Comparison of ENCODE assay signal across 8 mouse cellular contexts in genomic region chr19:45015518-45016281, GRCm38 (mm10). TPM values are rescaled to one million over a fixed set of nuclear protein-coding genes. Genes with fewer than 3 reads are reported as not detected.
DNase-seq lines count a peak whose midpoint lies in the region; ATAC-seq and TF ChIP-seq lines count a peak whose summit lies in the region.

No protein-coding gene starts in this region.

- H3K36me3 ChIP-seq in liver, embryonic 14.5 days (replicated peaks; ENCODE audit: control insufficient read depth, insufficient read depth, low read depth): peaks cover 2% of the 10 kb centered on the region; the same call in 1 of the 2 replicates
- peaks cover 1% of the 10 kb centered on the region; the same call in 1 of the 2 replicates for H3K36me3 ChIP-seq in neural tube, embryonic 11.5 days (ENCODE audit: control insufficient read depth, insufficient read depth, low read length)

- ATAC-seq in liver, embryonic 14.5 days (ENCODE audit: insufficient read depth): peak; percentile 51
- ATAC-seq in neural tube, embryonic 11.5 days (ENCODE audit: insufficient read depth, low FRiP score, low TSS enrichment): no peak; the same call in 1 of the 2 replicates

- DNase-seq in ovary, adult 18-20 months (ENCODE audit: low spot score): peak; percentile 62
- DNase-seq in ovary, postnatal 10 days (ENCODE audit: low spot score): no peak
- peak; percentile 82 for DNase-seq in cerebellum, adult 9-10 months
- DNase-seq in gastrocnemius, postnatal 10 days: peak; percentile 65
- DNase-seq in induced T-regulatory cell, adult 2 months (ENCODE audit: low read depth): peak; percentile 79
- no peak for DNase-seq in liver, embryonic 14.5 days (ENCODE audit: low read depth in 3 of 3, low spot score in 3 of 3)
- peak; percentile 43 for DNase-seq in neural tube, embryonic 11.5 days (ENCODE audit: low spot score)
- DNase-seq in thymus, postnatal 25 days: peak; percentile 78

- TF ChIP-seq EP300 in liver, embryonic 14.5 days (IDR thresholded peaks at IDR 0.05; ENCODE audit: low read depth): no peak

- TF ChIP-seq CTCF in liver, embryonic 14.5 days (IDR thresholded peaks at IDR 0.05; ENCODE audit: low read depth): no peak

- H3K9me3 ChIP-seq in liver, embryonic 14.5 days (ENCODE audit: control insufficient read depth, low read length): no peaks in the 10 kb centered on the region
- H3K9me3 ChIP-seq in neural tube, embryonic 11.5 days (ENCODE audit: control insufficient read depth, low read length): no peaks in the 10 kb centered on the region

- H3K9ac ChIP-seq in liver, embryonic 14.5 days (replicated peaks): peak overlapping the region; percentile 58
- H3K9ac ChIP-seq in neural tube, embryonic 11.5 days (ENCODE audit: low read length): peak overlapping the region; percentile 94

- under 1% methylated on average over 34 of the region's 34 CpGs for WGBS in liver, embryonic 14.5 days (ENCODE audit: insufficient replicate concordance)
- 1% methylated on average over 34 of the region's 34 CpGs for WGBS in neural tube, embryonic 11.5 days

- H3K27me3 ChIP-seq in liver, embryonic 14.5 days (ENCODE audit: control insufficient read depth, insufficient read depth, low read length): peaks cover 2% of the 10 kb centered on the region; the same call in 1 of the 2 replicates
- no peaks in the 10 kb centered on the region for H3K27me3 ChIP-seq in neural tube, embryonic 11.5 days (ENCODE audit: control insufficient read depth, insufficient read depth, low read length)

- no peak overlapping the region; the same call in 1 of the 2 replicates for H3K27ac ChIP-seq in liver, embryonic 14.5 days
- peak overlapping the region; percentile 93 for H3K27ac ChIP-seq in neural tube, embryonic 11.5 days (ENCODE audit: low read depth, low read length)

- peaks cover 3 to 20% of the 10 kb centered on the region in 2 experiments; a peak in 3 of 4 replicates for H3K4me1 ChIP-seq in liver, embryonic 14.5 days (replicated peaks; ENCODE audit: control insufficient read depth in 2 of 2, insufficient read depth in 2 of 2, low read length in 1 of 2)
- H3K4me1 ChIP-seq in neural tube, embryonic 11.5 days (ENCODE audit: control insufficient read depth, insufficient read depth, low read length): peaks cover 28% of the 10 kb centered on the region

- H3K4me2 ChIP-seq in liver, embryonic 14.5 days (ENCODE audit: low read depth): peak overlapping the region; percentile 90
- peak overlapping the region; percentile 87 for H3K4me2 ChIP-seq in neural tube, embryonic 11.5 days (ENCODE audit: low read depth)

- H3K4me3 ChIP-seq in liver, embryonic 14.5 days (ENCODE audit: insufficient read depth in 1 of 2, low read depth in 2 of 2, low read length in 2 of 2): peak overlapping the region; percentile 63 to 73
- peak overlapping the region; percentile 81 for H3K4me3 ChIP-seq in neural tube, embryonic 11.5 days (ENCODE audit: low read depth, low read length)

RNA-seq across cellular contexts. Expression of gene Lzts2, which starts 1.5 kb away (rescaled TPM):
- 10 to 100 TPM; 35.4 to 43.4 TPM for total RNA-seq in gastrocnemius, postnatal 10 days (2021)
- 4.8 and 6.2 TPM in 2 replicates for polyA plus RNA-seq in liver, embryonic 14.5 days (2012; rRNA removed)
- 3.7 and 6.0 TPM in 2 replicates for polyA plus RNA-seq in liver, embryonic 14.5 days (2014; fragmentation: Nextera tagmentation; extraction: Ambion mirVana)
- 52.8 and 57.5 TPM in 2 replicates for polyA plus RNA-seq in neural tube, embryonic 11.5 days (2014; fragmentation: Nextera tagmentation; extraction: Ambion mirVana)

RNA-seq across cellular contexts. Expression of gene Mrpl43, which starts 9.5 kb away (rescaled TPM):
- total RNA-seq in gastrocnemius, postnatal 10 days (2021): 10 to 100 TPM; 32.4 to 33.7 TPM
- 28.9 and 30.5 TPM in 2 replicates for polyA plus RNA-seq in liver, embryonic 14.5 days (2012; rRNA removed)
- 19.6 and 20.5 TPM in 2 replicates for polyA plus RNA-seq in liver, embryonic 14.5 days (2014; fragmentation: Nextera tagmentation; extraction: Ambion mirVana)
- 65.3 and 80.6 TPM in 2 replicates for polyA plus RNA-seq in neural tube, embryonic 11.5 days (2014; fragmentation: Nextera tagmentation; extraction: Ambion mirVana)

RNA-seq across cellular contexts. Expression of gene Twnk, which starts 10.2 kb away (rescaled TPM):
- 10 to 100 TPM; 13.8 to 14.7 TPM for total RNA-seq in gastrocnemius, postnatal 10 days (2021)
- 6.0 and 8.0 TPM in 2 replicates for polyA plus RNA-seq in liver, embryonic 14.5 days (2012; rRNA removed)
- 4.3 TPM in 2 replicates for polyA plus RNA-seq in liver, embryonic 14.5 days (2014; fragmentation: Nextera tagmentation; extraction: Ambion mirVana)
- polyA plus RNA-seq in neural tube, embryonic 11.5 days (2014; fragmentation: Nextera tagmentation; extraction: Ambion mirVana): 16.0 and 16.5 TPM in 2 replicates

RNA-seq across cellular contexts. Expression of gene Sema4g, which starts 26.8 kb away (rescaled TPM):
- 1 to 10 TPM; 1.6 TPM for total RNA-seq in gastrocnemius, postnatal 10 days (2021)
- polyA plus RNA-seq in liver, embryonic 14.5 days (2012; rRNA removed): 24.9 and 32.5 TPM in 2 replicates
- 2.6 and 3.3 TPM in 2 replicates for polyA plus RNA-seq in liver, embryonic 14.5 days (2014; fragmentation: Nextera tagmentation; extraction: Ambion mirVana)
- 6.6 and 6.7 TPM in 2 replicates for polyA plus RNA-seq in neural tube, embryonic 11.5 days (2014; fragmentation: Nextera tagmentation; extraction: Ambion mirVana)

RNA-seq across cellular contexts. Expression of gene Pdzd7, which starts 29.8 kb away (rescaled TPM):
- total RNA-seq in gastrocnemius, postnatal 10 days (2021): 10 to 100 TPM; 12.4 to 19.5 TPM
- 0.02 and 0.03 TPM in 2 replicates for polyA plus RNA-seq in liver, embryonic 14.5 days (2012; rRNA removed)
- polyA plus RNA-seq in liver, embryonic 14.5 days (2014; fragmentation: Nextera tagmentation; extraction: Ambion mirVana): not detected in 2 replicates
- 0.57 and 0.81 TPM in 2 replicates for polyA plus RNA-seq in neural tube, embryonic 11.5 days (2014; fragmentation: Nextera tagmentation; extraction: Ambion mirVana)

Comparison
In these comparisons a context has a peak if more than half of its experiments do, and no peak if none do; other contexts are left out.
1. DNase-seq: peak in ovary, adult 18-20 months (single experiment), cerebellum, adult 9-10 months (single experiment), gastrocnemius, postnatal 10 days (single experiment), induced T-regulatory cell, adult 2 months (single experiment), neural tube, embryonic 11.5 days (single experiment) and thymus, postnatal 25 days (single experiment); none in ovary, postnatal 10 days (single experiment) and liver, embryonic 14.5 days (0 of 3).